8 mouse cellular contexts compared by ENCODE assay signal in the genomic region with DNA sequence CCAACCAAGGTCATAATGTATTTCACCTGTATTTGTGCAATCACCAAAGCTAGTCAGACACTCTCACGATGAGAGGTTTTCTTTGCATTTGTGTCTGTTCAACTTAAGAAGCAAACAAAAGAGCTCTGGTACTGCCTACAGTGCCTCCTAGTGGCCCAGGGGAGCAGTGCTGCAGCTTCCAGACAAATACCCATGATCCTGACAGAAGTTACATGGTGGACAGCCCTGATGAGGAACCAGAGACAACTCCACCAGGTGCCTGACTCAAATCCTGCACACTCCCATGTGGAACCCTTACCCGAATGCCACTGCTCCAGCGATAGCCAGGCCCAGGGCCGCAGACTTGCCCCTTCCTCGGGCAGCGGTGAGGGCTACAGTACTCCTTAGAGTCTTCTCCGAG. TPM values are rescaled to one million over a fixed set of nuclear protein-coding genes. Genes with fewer than 3 reads are reported as not detected.
DNase-seq lines count a peak whose midpoint lies in the region; ATAC-seq and TF ChIP-seq lines count a peak whose summit lies in the region.

No protein-coding gene starts in this region.

- no peak overlapping the region for H3K4me2 ChIP-seq in kidney, embryonic 14.5 days (replicated peaks; ENCODE audit: low read depth, low read length)
- no peak overlapping the region for H3K4me2 ChIP-seq in stomach, postnatal 0 days (replicated peaks; ENCODE audit: low read depth)

- peak; percentile 87 for TF ChIP-seq CTCF in kidney, adult 2 months (conservative IDR thresholded peaks at IDR 0.05; ENCODE audit: insufficient read depth, insufficient read length, low read depth, low read length)
- peak; percentile 93 for TF ChIP-seq CTCF in Patski (IDR thresholded peaks at IDR 0.05)
- TF ChIP-seq CTCF in stomach, postnatal 0 days (IDR thresholded peaks at IDR 0.05; ENCODE audit: low read depth), result peak; percentile 89

- DNase-seq in kidney, adult 2 months, result peak; percentile 59
- no peak for DNase-seq in Patski (ENCODE audit: low read depth, low spot score)
- peak; percentile 34 for DNase-seq in cerebellum, adult 9-11 months
- DNase-seq in gastrocnemius, postnatal 10 days, result peak; percentile 57
- DNase-seq in layer of hippocampus, postnatal 14 days (ENCODE audit: low spot score in 2 of 2), result peak; percentile 32 to 41
- DNase-seq in mesoderm, embryonic 11.5 days (ENCODE audit: low read depth, low spot score), result peak; percentile 72
- DNase-seq in stomach, postnatal 0 days (ENCODE audit: low spot score), result peak; percentile 71

- no peak overlapping the region for H3K9ac ChIP-seq in kidney, embryonic 14.5 days (ENCODE audit: low read depth, low read length)
- H3K9ac ChIP-seq in stomach, postnatal 0 days (ENCODE audit: low read length), result no peak overlapping the region

- in situ Hi-C loops in Patski (cut with MboI; ENCODE audit: low pct_unique_long_range_greater_than_20kb), result loop anchor here (5.0 to 25.0 kb wide), 3 partner anchors 179 to 632 kb away; a partner anchor contains a TSS

- no peaks in the 10 kb centered on the region for H3K9me3 ChIP-seq in kidney, embryonic 14.5 days (ENCODE audit: control insufficient read depth, low read length)
- no peaks in the 10 kb centered on the region for H3K9me3 ChIP-seq in stomach, postnatal 0 days (ENCODE audit: control insufficient read depth, low read length)

- POLR2A ChIA-PET in Patski (lab: Charles Lee), result no interaction called here

- TF ChIP-seq EP300 in stomach, postnatal 0 days (optimal IDR thresholded peaks at IDR 0.05), result no peak

- WGBS in kidney, adult 2 months, result 80% methylated on average over 7 of the region's 7 CpGs
- 84% methylated on average over 7 of the region's 7 CpGs for WGBS in kidney, embryonic 14.5 days
- WGBS in stomach, postnatal 0 days, result 77% methylated on average over 7 of the region's 7 CpGs

- no peak overlapping the region for H3K4me3 ChIP-seq in kidney, adult 2 months (ENCODE audit: insufficient read depth, low read depth, low read length)
- no peak overlapping the region for H3K4me3 ChIP-seq in kidney, embryonic 14.5 days (ENCODE audit: low read length)
- no peak overlapping the region for H3K4me3 ChIP-seq in stomach, postnatal 0 days (ENCODE audit: low read depth, low read length)

- H3K27ac ChIP-seq in kidney, adult 2 months (ENCODE audit: insufficient read depth, low read depth, low read length), result no peak overlapping the region
- H3K27ac ChIP-seq in kidney, embryonic 14.5 days (ENCODE audit: low read depth, low read length), result no peak overlapping the region
- no peak overlapping the region for H3K27ac ChIP-seq in stomach, postnatal 0 days (replicated peaks)

- no peak for ATAC-seq in kidney, embryonic 14.5 days (ENCODE audit: low FRiP score, low TSS enrichment)
- peak; percentile 33 for ATAC-seq in Patski
- ATAC-seq in stomach, postnatal 0 days (ENCODE audit: low FRiP score, low TSS enrichment), result no peak

- CTCF ChIA-PET in Patski (lab: Charles Lee), result interaction anchor here (0.8 to 4.4 kb wide), 10 partner anchors 10 to 237 kb away, joined by 3 to 30 read pairs (median 3); a partner anchor contains a TSS

- H3K4me1 ChIP-seq in kidney, adult 2 months (ENCODE audit: control insufficient read depth, insufficient read depth, low read length), result no peaks in the 10 kb centered on the region
- no peaks in the 10 kb centered on the region for H3K4me1 ChIP-seq in kidney, embryonic 14.5 days (ENCODE audit: control insufficient read depth, insufficient read depth, low read length)
- no peaks in the 10 kb centered on the region for H3K4me1 ChIP-seq in stomach, postnatal 0 days (replicated peaks; ENCODE audit: control insufficient read depth, insufficient read depth)

- no peaks in the 10 kb centered on the region for H3K36me3 ChIP-seq in kidney, adult 2 months (ENCODE audit: control insufficient read depth, insufficient read depth, low read length)
- peaks cover 56% of the 10 kb centered on the region for H3K36me3 ChIP-seq in kidney, embryonic 14.5 days (ENCODE audit: control insufficient read depth, insufficient read depth, low read length)
- peaks cover 9% of the 10 kb centered on the region; the same call in 1 of the 2 replicates for H3K36me3 ChIP-seq in stomach, postnatal 0 days (ENCODE audit: control insufficient read depth, insufficient read depth, low read length)

- TF ChIP-seq POLR2A in kidney, adult 2 months (IDR thresholded peaks at IDR 0.05; ENCODE audit: low read depth, low read length), result no peak

- no peaks in the 10 kb centered on the region for H3K27me3 ChIP-seq in kidney, adult 2 months (replicated peaks; ENCODE audit: control insufficient read depth, insufficient read depth, low read length)
- no peaks in the 10 kb centered on the region for H3K27me3 ChIP-seq in kidney, embryonic 14.5 days (ENCODE audit: control insufficient read depth, insufficient read depth, low read length)
- H3K27me3 ChIP-seq in Patski, result no peaks in the 10 kb centered on the region
- H3K27me3 ChIP-seq in stomach, postnatal 0 days (ENCODE audit: control insufficient read depth, insufficient read depth, low read length), result no peaks in the 10 kb centered on the region

RNA-seq across cellular contexts. Expression of a gene that starts 17.1 kb away (rescaled TPM):
- polyA plus RNA-seq in kidney, adult 2 months (2012; rRNA removed), result 23.8 and 29.6 TPM in 2 replicates
- polyA plus RNA-seq in kidney, embryonic 14.5 days (2014; fragmentation: Nextera tagmentation; extraction: Ambion mirVana), result 19.6 and 34.2 TPM in 2 replicates
- polyA plus RNA-seq in Patski (2021), result 28.3 TPM
- 10 to 100 TPM; 20.0 to 20.2 TPM for total RNA-seq in gastrocnemius, postnatal 10 days (2021)
- total RNA-seq in layer of hippocampus, postnatal 14 days (2021), result 10 to 100 TPM; 39.9 to 41.1 TPM
- 8.8 and 8.9 TPM in 2 replicates for polyA plus RNA-seq in stomach, postnatal 0 days (2015; fragmentation: Nextera tagmentation; extraction: Ambion mirVana)

RNA-seq across cellular contexts. Expression of a gene that starts 53.5 kb away (rescaled TPM):
- polyA plus RNA-seq in kidney, adult 2 months (2012; rRNA removed), result 100 and 120 TPM in 2 replicates
- polyA plus RNA-seq in kidney, embryonic 14.5 days (2014; fragmentation: Nextera tagmentation; extraction: Ambion mirVana), result 215 and 448 TPM in 2 replicates
- 269 TPM for polyA plus RNA-seq in Patski (2021)
- 100 to 1,000 TPM; 202 to 209 TPM for total RNA-seq in gastrocnemius, postnatal 10 days (2021)
- 100 to 1,000 TPM; 374 to 394 TPM for total RNA-seq in layer of hippocampus, postnatal 14 days (2021)
- polyA plus RNA-seq in stomach, postnatal 0 days (2015; fragmentation: Nextera tagmentation; extraction: Ambion mirVana), result 80.7 and 87.0 TPM in 2 replicates
